Mouse (Mus musculus) thymus, adult 2 months (tissue): ENCODE results near the gene Pde4d.

Experiments
- CTCF ChIP-seq: fragments of 200-500 bp; IDR thresholded peaks from 2 replicates; pipeline ENCODE4 v1.5.1; 2012; ENCODE audit warnings: mild to moderate bottlenecking, control low read depth, low read length, moderate library complexity, borderline replicate concordance; ENCODE audit not compliant: control insufficient read depth, poor library complexity, insufficient read depth; ENCODE audit errors: extremely low read depth
- POLR2A ChIP-seq: fragments of 200-500 bp; IDR thresholded peaks from 2 replicates; pipeline ENCODE4 v1.6.1; 2012; ENCODE audit warnings: mild to moderate bottlenecking, low read length, control low read depth, moderate library complexity; ENCODE audit not compliant: control insufficient read depth, poor library complexity, insufficient read depth; ENCODE audit errors: extremely low read depth

GRCm38 (mm10) chr13:108900160-108900559 is 450.4 kb downstream of the Pde4d start:
- no peak for TF ChIP-seq POLR2A
- TF ChIP-seq CTCF, result no peak
